Mouse (Mus musculus): ENCODE measurements around the gene Rsph1. TPM values are rescaled to one million over a fixed set of nuclear protein-coding genes. Genes with fewer than 3 reads are reported as not detected.

Gene Rsph1
- polyA plus RNA-seq, 1 experiment from 2014 or later, result 1.6 TPM

DNA sequence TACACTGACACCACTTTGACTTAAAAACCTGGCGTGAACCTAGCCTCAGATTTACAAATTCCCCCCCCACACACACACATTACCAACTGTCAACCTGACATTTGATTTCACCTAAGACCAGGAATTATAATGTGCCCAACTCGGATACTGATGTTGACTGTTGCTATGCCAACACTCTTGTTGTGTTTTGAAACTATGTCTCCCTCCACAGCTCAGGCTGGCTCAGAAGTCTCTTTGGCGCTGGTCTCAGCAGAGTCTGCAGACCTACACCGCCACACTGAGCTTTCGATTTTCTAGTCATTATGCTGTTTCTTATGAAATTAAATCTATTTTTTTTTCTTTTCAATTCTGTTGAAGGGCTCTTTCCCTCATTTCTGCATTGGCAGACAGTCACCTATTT lies 14.5 kb downstream of the Rsph1 start:
- WGBS, result 58% methylated on average over 5 of the region's 5 CpGs
- Histone ChIP-seq H3K27ac (no peak overlapping the region), H3K4me3 (replicated peaks) (no peak overlapping the region), H3K36me3 (no peaks in the 10 kb centered on the region), H3K9me3 (no peaks in the 10 kb centered on the region), H3K4me2 (no peak overlapping the region), H3K9ac (no peak overlapping the region), H3K4me1 (no peaks in the 10 kb centered on the region), H3K27me3 (replicated peaks) (no peaks in the 10 kb centered on the region)
- no peak for ATAC-seq (ENCODE audit: insufficient read depth, low FRiP score, low read depth)

- Histone ChIP-seq H3K27ac (no peak overlapping the region), H3K4me1 (no peaks in the 10 kb centered on the region), H3K9ac (no peak overlapping the region), H3K27me3 (replicated peaks) (no peaks in the 10 kb centered on the region), H3K9me3 (no peaks in the 10 kb centered on the region), H3K4me2 (no peak overlapping the region), H3K4me3 (replicated peaks) (no peak overlapping the region), H3K36me3 (no peaks in the 10 kb centered on the region)
- 81% methylated on average over 6 of the region's 6 CpGs for WGBS
- no peak for ATAC-seq (ENCODE audit: insufficient read depth, low FRiP score, low read depth)
These were observed 15.8 kb downstream of the Rsph1 start for GRCm38 (mm10) chr17:31261352-31261751.

GRCm38 (mm10) chr17:31260430-31260829 lies 16.8 kb downstream of the Rsph1 start:
- Histone ChIP-seq H3K4me1 (no peaks in the 10 kb centered on the region), H3K36me3 (no peaks in the 10 kb centered on the region), H3K27ac (no peak overlapping the region), H3K4me3 (replicated peaks) (no peak overlapping the region), H3K4me2 (no peak overlapping the region), H3K27me3 (replicated peaks) (no peaks in the 10 kb centered on the region), H3K9ac (no peak overlapping the region), H3K9me3 (no peaks in the 10 kb centered on the region)
- WGBS, result 77% methylated on average over 7 of the region's 7 CpGs
- ATAC-seq (ENCODE audit: insufficient read depth, low FRiP score, low read depth), result no peak

- 63% methylated on average over 4 of the region's 4 CpGs for WGBS
- Histone ChIP-seq H3K27me3 (replicated peaks) (no peaks in the 10 kb centered on the region), H3K9ac (no peak overlapping the region), H3K4me1 (no peaks in the 10 kb centered on the region), H3K4me3 (replicated peaks) (no peak overlapping the region), H3K36me3 (no peaks in the 10 kb centered on the region), H3K27ac (no peak overlapping the region), H3K4me2 (no peak overlapping the region), H3K9me3 (no peaks in the 10 kb centered on the region)
- no peak for ATAC-seq (ENCODE audit: insufficient read depth, low FRiP score, low read depth)
These were observed 17.4 kb downstream of the Rsph1 start for GRCm38 (mm10) chr17:31259825-31260224.

GRCm38 (mm10) chr17:31259145-31259544 lies 18.0 kb downstream of the Rsph1 start:
- no peaks in the 10 kb centered on the region for H3K36me3 ChIP-seq
- 85% methylated on average over 4 of the region's 4 CpGs for WGBS
- no peaks in the 10 kb centered on the region for H3K4me1 ChIP-seq
- ATAC-seq (ENCODE audit: insufficient read depth, low FRiP score, low read depth), result no peak
- no peak overlapping the region for H3K4me3 ChIP-seq (replicated peaks)
- H3K9ac ChIP-seq, result no peak overlapping the region
- no peaks in the 10 kb centered on the region for H3K9me3 ChIP-seq
- H3K27ac ChIP-seq, result no peak overlapping the region
- no peak overlapping the region for H3K4me2 ChIP-seq
- no peaks in the 10 kb centered on the region for H3K27me3 ChIP-seq (replicated peaks)

- ATAC-seq (ENCODE audit: insufficient read depth, low FRiP score, low read depth), result no peak
- no peak overlapping the region for H3K27ac ChIP-seq
- WGBS, result 84% methylated on average over 9 of the region's 9 CpGs
- H3K36me3 ChIP-seq, result no peaks in the 10 kb centered on the region
- H3K4me3 ChIP-seq (replicated peaks), result no peak overlapping the region
- H3K27me3 ChIP-seq (replicated peaks), result no peaks in the 10 kb centered on the region
- H3K9ac ChIP-seq, result no peak overlapping the region
- H3K9me3 ChIP-seq, result no peaks in the 10 kb centered on the region
- no peaks in the 10 kb centered on the region for H3K4me1 ChIP-seq
- no peak overlapping the region for H3K4me2 ChIP-seq
These were observed 18.8 kb downstream of the Rsph1 start for GRCm38 (mm10) chr17:31258310-31258865.

DNA sequence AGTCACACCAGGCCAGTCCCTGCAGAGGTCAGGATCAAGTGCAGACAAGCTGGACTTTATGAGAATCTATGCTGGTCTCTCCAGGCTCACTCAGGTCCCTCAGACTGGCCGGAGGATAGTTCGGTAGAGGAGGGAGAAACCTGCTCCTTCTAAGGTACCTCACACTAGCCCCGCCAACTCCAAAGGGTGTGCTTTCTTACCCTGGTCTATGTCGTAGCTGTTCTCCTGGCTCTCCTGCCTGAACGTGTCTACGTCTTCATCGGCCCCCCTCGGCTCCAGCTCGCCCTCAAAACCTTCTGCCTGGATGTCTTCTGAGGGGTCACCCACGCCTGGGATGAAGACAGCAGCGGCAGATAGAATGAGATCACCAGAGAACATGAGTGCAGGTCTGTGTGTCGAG lies 19.3 kb downstream of the Rsph1 start:
- Histone ChIP-seq H3K27me3 (replicated peaks) (no peaks in the 10 kb centered on the region), H3K4me2 (no peak overlapping the region), H3K36me3 (no peaks in the 10 kb centered on the region), H3K4me3 (replicated peaks) (no peak overlapping the region), H3K27ac (no peak overlapping the region), H3K9me3 (no peaks in the 10 kb centered on the region), H3K4me1 (no peaks in the 10 kb centered on the region), H3K9ac (no peak overlapping the region)
- ATAC-seq (ENCODE audit: insufficient read depth, low FRiP score, low read depth), result no peak
- 90% methylated on average over 12 of the region's 12 CpGs for WGBS

- Histone ChIP-seq H3K4me2 (no peak overlapping the region), H3K36me3 (no peaks in the 10 kb centered on the region), H3K9ac (no peak overlapping the region), H3K27ac (no peak overlapping the region), H3K9me3 (no peaks in the 10 kb centered on the region), H3K27me3 (replicated peaks) (no peaks in the 10 kb centered on the region), H3K4me1 (no peaks in the 10 kb centered on the region), H3K4me3 (replicated peaks) (no peak overlapping the region)
- WGBS, result 84% methylated on average over 1 of the region's 1 CpGs
- ATAC-seq (ENCODE audit: insufficient read depth, low FRiP score, low read depth), result no peak
These were observed 20.0 kb downstream of the Rsph1 start for GRCm38 (mm10) chr17:31257149-31257548.

DNA sequence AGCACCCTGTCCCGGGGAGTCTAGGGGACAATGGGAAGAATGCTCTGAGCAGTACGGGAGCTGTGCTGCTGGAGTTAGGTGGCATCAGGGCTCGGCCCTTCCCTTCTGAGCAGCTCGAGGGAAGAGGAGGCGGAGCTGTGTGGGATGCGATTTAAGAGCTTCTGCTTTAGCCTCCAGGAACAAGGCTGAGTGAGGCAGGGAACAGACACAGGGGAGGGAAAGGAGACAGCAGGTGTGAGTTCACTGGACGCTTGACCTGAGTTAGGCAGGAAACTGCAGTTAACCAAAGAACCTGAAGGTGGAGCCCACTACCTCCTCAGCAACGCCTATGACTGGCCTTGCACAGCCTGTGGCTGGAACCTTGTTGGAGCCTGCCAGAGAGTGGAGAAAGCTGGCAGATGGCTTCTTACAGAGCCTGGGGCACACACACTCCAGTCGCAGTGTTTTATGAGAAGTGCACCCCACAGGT lies 22.7 kb downstream of the Rsph1 start:
- H3K9ac ChIP-seq, result no peak overlapping the region
- H3K27me3 ChIP-seq (replicated peaks), result no peaks in the 10 kb centered on the region
- H3K9me3 ChIP-seq, result no peaks in the 10 kb centered on the region
- peak; percentile 77; the same call in 1 of the 2 replicates for ATAC-seq (ENCODE audit: insufficient read depth, low FRiP score, low read depth)
- 17% methylated on average over 9 of the region's 9 CpGs for WGBS
- H3K4me3 ChIP-seq (replicated peaks), result no peak overlapping the region
- no peaks in the 10 kb centered on the region for H3K36me3 ChIP-seq
- H3K4me2 ChIP-seq, result no peak overlapping the region
- no peaks in the 10 kb centered on the region for H3K4me1 ChIP-seq
- no peak overlapping the region for H3K27ac ChIP-seq

- ATAC-seq (ENCODE audit: insufficient read depth, low FRiP score, low read depth), result no peak
- Histone ChIP-seq H3K27me3 (replicated peaks) (no peaks in the 10 kb centered on the region), H3K4me1 (no peaks in the 10 kb centered on the region), H3K4me2 (no peak overlapping the region), H3K27ac (no peak overlapping the region), H3K36me3 (no peaks in the 10 kb centered on the region), H3K4me3 (replicated peaks) (no peak overlapping the region), H3K9me3 (no peaks in the 10 kb centered on the region), H3K9ac (no peak overlapping the region)
- WGBS, result 61% methylated on average over 5 of the region's 5 CpGs
These were observed 23.2 kb downstream of the Rsph1 start for GRCm38 (mm10) chr17:31253951-31254350.

DNA sequence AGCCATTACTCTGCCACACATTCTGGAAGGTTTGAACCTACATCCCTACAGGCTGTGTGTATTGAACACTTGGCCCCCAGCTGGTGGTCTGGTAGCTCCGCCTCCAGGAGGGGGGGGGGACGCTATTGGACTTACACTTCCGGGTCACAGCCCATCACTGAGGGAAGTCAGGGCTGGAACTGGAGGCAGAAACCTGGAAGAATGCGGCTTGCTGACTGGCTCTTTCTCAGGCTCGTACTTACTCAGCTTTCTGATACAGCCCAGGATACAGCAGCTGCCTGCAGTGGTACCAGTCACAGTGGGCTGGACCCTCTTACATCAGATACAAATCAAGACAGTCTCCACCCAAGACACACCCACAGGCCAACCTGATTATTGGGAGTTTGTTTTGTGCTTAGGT lies 30.0 kb downstream of the Rsph1 start:
- WGBS, result 30% methylated on average over 5 of the region's 5 CpGs
- Histone ChIP-seq H3K4me3 (replicated peaks) (no peak overlapping the region), H3K27ac (no peak overlapping the region), H3K27me3 (replicated peaks) (no peaks in the 10 kb centered on the region), H3K36me3 (no peaks in the 10 kb centered on the region), H3K4me1 (no peaks in the 10 kb centered on the region), H3K9me3 (no peaks in the 10 kb centered on the region), H3K4me2 (no peak overlapping the region), H3K9ac (no peak overlapping the region)
- ATAC-seq (ENCODE audit: insufficient read depth, low FRiP score, low read depth), result no peak

GRCm38 (mm10) chr17:31245321-31245720 lies 31.9 kb downstream of the Rsph1 start:
- no peaks in the 10 kb centered on the region for H3K27me3 ChIP-seq (replicated peaks)
- H3K9ac ChIP-seq, result no peak overlapping the region
- no peaks in the 10 kb centered on the region for H3K4me1 ChIP-seq
- H3K36me3 ChIP-seq, result no peaks in the 10 kb centered on the region
- ATAC-seq (ENCODE audit: insufficient read depth, low FRiP score, low read depth), result no peak
- H3K27ac ChIP-seq, result no peak overlapping the region
- no peak overlapping the region for H3K4me2 ChIP-seq
- WGBS, result 74% methylated on average over 5 of the region's 5 CpGs
- H3K4me3 ChIP-seq (replicated peaks), result no peak overlapping the region
- H3K9me3 ChIP-seq, result no peaks in the 10 kb centered on the region

- ATAC-seq (ENCODE audit: insufficient read depth, low FRiP score, low read depth), result no peak
- H3K27me3 ChIP-seq (replicated peaks), result no peaks in the 10 kb centered on the region
- no peak overlapping the region for H3K27ac ChIP-seq
- H3K4me2 ChIP-seq, result no peak overlapping the region
- 17% methylated on average over 1 of the region's 1 CpGs for WGBS
- no peak overlapping the region for H3K4me3 ChIP-seq (replicated peaks)
- no peaks in the 10 kb centered on the region for H3K9me3 ChIP-seq
- no peaks in the 10 kb centered on the region for H3K4me1 ChIP-seq
- no peaks in the 10 kb centered on the region for H3K36me3 ChIP-seq
- no peak overlapping the region for H3K9ac ChIP-seq
These were observed 34.4 kb downstream of the Rsph1 start for GRCm38 (mm10) chr17:31242764-31243163.

Data from stomach, embryonic 15.5 days (tissue).